Mouse (Mus musculus): ENCODE results near the gene Neurl2. TPM values are rescaled to one million over a fixed set of nuclear protein-coding genes. Genes with fewer than 3 reads are reported as not detected.

Neurl2 gene
- polyA plus RNA-seq, 1 experiment from 2014 or later, result 7.7 TPM

DNA sequence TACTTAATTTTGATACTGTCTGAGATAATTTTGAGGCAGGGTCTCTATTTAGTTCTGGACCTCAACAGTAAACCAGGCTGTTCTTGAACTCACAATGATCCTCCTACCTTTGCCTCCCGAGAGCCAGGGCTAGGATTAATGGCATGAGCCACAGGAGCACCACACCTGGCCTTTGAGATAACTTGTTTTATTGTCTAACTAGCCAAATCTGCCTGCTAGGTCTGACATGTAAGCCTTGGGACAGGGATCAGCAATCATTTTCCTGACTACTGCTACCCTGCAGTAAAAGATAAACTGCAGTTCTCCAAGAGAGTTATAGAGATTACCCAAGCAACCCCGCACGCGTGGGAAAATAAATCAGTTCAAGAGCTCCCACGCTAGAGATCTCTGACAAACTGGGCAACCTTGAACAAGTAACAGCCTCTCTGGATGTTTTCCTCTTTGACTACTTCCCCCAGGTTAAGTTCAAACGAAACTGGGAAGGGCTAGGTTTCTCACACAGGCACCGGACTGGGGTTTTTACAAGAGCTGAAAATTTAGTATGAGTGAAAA, 48.3 kb downstream of the Neurl2 start:
- DNase-seq (ENCODE audit: low spot score) (no peak), ATAC-seq (replicated peaks; ENCODE audit: low FRiP score, low TSS enrichment, low read depth) (no peak)
- H3K4me1 ChIP-seq (replicated peaks; ENCODE audit: control insufficient read depth, insufficient read depth, low read length), result peaks cover 13% of the 10 kb centered on the region
- H3K9me3 ChIP-seq (ENCODE audit: control insufficient read depth, low read length), result no peaks in the 10 kb centered on the region
- H3K4me3 ChIP-seq (ENCODE audit: low read depth, low read length), result peak overlapping the region; percentile 70
- H3K27me3 ChIP-seq (replicated peaks; ENCODE audit: control insufficient read depth, insufficient read depth, low read length), result no peaks in the 10 kb centered on the region
- WGBS, result 4% methylated on average over 7 of the region's 7 CpGs
- peaks cover 8% of the 10 kb centered on the region for H3K36me3 ChIP-seq (ENCODE audit: control insufficient read depth, insufficient read depth, low read length)
- peak overlapping the region; percentile 69 for H3K9ac ChIP-seq (ENCODE audit: low read length)
- H3K4me2 ChIP-seq (ENCODE audit: low read length), result peak overlapping the region; percentile 81
- H3K27ac ChIP-seq (ENCODE audit: low read depth), result peak overlapping the region; percentile 87

DNA sequence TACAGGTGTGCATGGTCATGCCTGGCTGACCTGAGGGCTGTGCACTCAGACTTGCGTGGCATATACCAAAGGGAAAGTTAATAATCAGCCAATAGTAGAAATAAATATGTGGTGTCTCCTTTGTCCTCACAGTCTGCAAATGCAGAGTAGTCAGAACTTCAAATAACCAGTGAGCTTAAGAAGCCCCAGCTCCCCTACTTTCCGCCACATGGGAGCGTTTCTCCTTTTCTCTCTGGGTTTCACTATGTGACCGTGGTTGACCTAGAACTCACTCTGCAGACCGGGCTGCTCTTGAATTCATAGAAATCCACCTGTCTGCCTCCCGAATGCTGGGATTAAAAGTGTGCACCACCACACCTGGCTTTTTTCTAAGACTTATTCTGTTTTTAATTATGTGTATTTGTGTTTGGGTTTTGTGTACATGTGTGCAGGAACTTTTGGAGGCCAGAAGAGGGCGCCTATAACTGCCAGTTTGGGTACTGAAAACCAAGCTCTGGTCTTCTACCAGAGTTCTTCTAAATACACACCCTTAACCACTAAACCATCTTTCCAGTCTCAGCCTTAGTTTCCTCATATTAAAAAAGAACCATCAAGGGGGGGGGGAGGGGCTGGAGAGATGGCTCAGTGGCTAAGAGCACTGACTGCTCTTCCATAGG, 49.2 kb downstream of the Neurl2 start:
- no peak overlapping the region for H3K4me2 ChIP-seq (ENCODE audit: low read length)

DNA sequence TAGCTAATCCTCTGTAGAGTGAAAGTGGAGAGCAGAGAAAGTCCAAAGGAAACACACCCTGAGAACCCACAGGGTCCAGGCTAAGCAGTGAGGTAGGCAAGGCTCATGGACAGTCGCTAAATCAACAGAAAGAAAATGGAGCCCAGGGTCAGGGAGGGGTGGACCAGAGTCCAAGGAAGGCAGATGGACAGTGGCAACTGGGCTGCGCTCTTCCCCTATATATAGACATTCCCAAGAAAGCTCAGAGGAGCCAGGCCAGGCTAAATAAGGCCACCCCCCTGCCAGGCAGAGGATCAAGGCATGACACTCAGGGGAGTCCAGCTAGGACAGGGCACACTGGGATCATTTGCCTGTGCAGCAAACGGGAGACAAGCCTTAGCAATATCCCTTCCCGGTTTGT, 51.4 kb downstream of the Neurl2 start:
- 70% methylated on average over 4 of the region's 4 CpGs for WGBS
- DNase-seq (ENCODE audit: low spot score), result no peak

More for the DNA sequence above, 49.2 kb downstream of the Neurl2 start:
- Histone ChIP-seq H3K9ac (ENCODE audit: low read length) (no peak overlapping the region), H3K4me1 (replicated peaks; ENCODE audit: control insufficient read depth, insufficient read depth, low read length) (peaks cover 13% of the 10 kb centered on the region), H3K9me3 (ENCODE audit: control insufficient read depth, low read length) (no peaks in the 10 kb centered on the region), H3K4me3 (ENCODE audit: low read depth, low read length) (no peak overlapping the region), H3K27me3 (replicated peaks; ENCODE audit: control insufficient read depth, insufficient read depth, low read length) (no peaks in the 10 kb centered on the region), H3K36me3 (ENCODE audit: control insufficient read depth, insufficient read depth, low read length) (peaks cover 3% of the 10 kb centered on the region; the same call in 1 of the 2 replicates), H3K27ac (ENCODE audit: low read depth) (no peak overlapping the region)
- WGBS, result 73% methylated on average over 7 of the region's 7 CpGs
- DNase-seq (ENCODE audit: low spot score) (no peak), ATAC-seq (replicated peaks; ENCODE audit: low FRiP score, low TSS enrichment, low read depth) (no peak)

More for the DNA sequence above, 51.4 kb downstream of the Neurl2 start:
- no peak for ATAC-seq (replicated peaks; ENCODE audit: low FRiP score, low TSS enrichment, low read depth)
- Histone ChIP-seq H3K4me2 (ENCODE audit: low read length) (no peak overlapping the region), H3K27ac (ENCODE audit: low read depth) (no peak overlapping the region), H3K36me3 (ENCODE audit: control insufficient read depth, insufficient read depth, low read length) (no peaks in the 10 kb centered on the region), H3K9ac (ENCODE audit: low read length) (no peak overlapping the region), H3K27me3 (replicated peaks; ENCODE audit: control insufficient read depth, insufficient read depth, low read length) (no peaks in the 10 kb centered on the region), H3K4me3 (ENCODE audit: low read depth, low read length) (no peak overlapping the region), H3K4me1 (replicated peaks; ENCODE audit: control insufficient read depth, insufficient read depth, low read length) (peaks cover 10% of the 10 kb centered on the region), H3K9me3 (ENCODE audit: control insufficient read depth, low read length) (no peaks in the 10 kb centered on the region)

Other genes with a start within 250 kb of the Neurl2 start
- gene Wfdc6a, start 248.0 kb downstream of the Neurl2 start, polyA plus RNA-seq (2014; fragmentation: Nextera tagmentation; extraction: Ambion mirVana), result 1.5 and 3.2 TPM in 2 replicates
- gene Eppin, start 239.9 kb downstream of the Neurl2 start, polyA plus RNA-seq (2014; fragmentation: Nextera tagmentation; extraction: Ambion mirVana), result not detected in 2 replicates
- gene Wfdc6b, start 219.9 kb downstream of the Neurl2 start, polyA plus RNA-seq (2014; fragmentation: Nextera tagmentation; extraction: Ambion mirVana), result not detected in 2 replicates
- not detected in 2 replicates for gene Wfdc8, start 219.8 kb downstream of the Neurl2 start, polyA plus RNA-seq (2014; fragmentation: Nextera tagmentation; extraction: Ambion mirVana)
- not detected in 2 replicates for gene Wfdc16, start 194.7 kb downstream of the Neurl2 start, polyA plus RNA-seq (2014; fragmentation: Nextera tagmentation; extraction: Ambion mirVana)
- gene Wfdc10, start 177.4 kb downstream of the Neurl2 start, polyA plus RNA-seq (2014; fragmentation: Nextera tagmentation; extraction: Ambion mirVana), result 1.2 TPM in 1 of 2 replicates, not detected in the other
- gene Wfdc9, start 176.9 kb downstream of the Neurl2 start, polyA plus RNA-seq (2014; fragmentation: Nextera tagmentation; extraction: Ambion mirVana), result not detected in 2 replicates
- not detected in 2 replicates for gene Wfdc11, start 159.4 kb downstream of the Neurl2 start, polyA plus RNA-seq (2014; fragmentation: Nextera tagmentation; extraction: Ambion mirVana)
- 0.28 TPM in 2 replicates for gene Wfdc13, start 148.3 kb downstream of the Neurl2 start, polyA plus RNA-seq (2014; fragmentation: Nextera tagmentation; extraction: Ambion mirVana)
- not detected in 2 replicates for gene Spint4, start 135.0 kb downstream of the Neurl2 start, polyA plus RNA-seq (2014; fragmentation: Nextera tagmentation; extraction: Ambion mirVana)
- gene Spint5, start 118.2 kb downstream of the Neurl2 start, polyA plus RNA-seq (2014; fragmentation: Nextera tagmentation; extraction: Ambion mirVana), result not detected in 2 replicates
- 2.0 and 2.6 TPM in 2 replicates for gene Wfdc3, start 87.5 kb downstream of the Neurl2 start, polyA plus RNA-seq (2014; fragmentation: Nextera tagmentation; extraction: Ambion mirVana)
- 66.4 and 67.0 TPM in 2 replicates for gene Dnttip1, start 87.5 kb downstream of the Neurl2 start, polyA plus RNA-seq (2014; fragmentation: Nextera tagmentation; extraction: Ambion mirVana)
- gene Ube2c, start 63.6 kb downstream of the Neurl2 start, polyA plus RNA-seq (2014; fragmentation: Nextera tagmentation; extraction: Ambion mirVana), result 462 and 476 TPM in 2 replicates
- 0.69 and 1.3 TPM in 2 replicates for gene Tnnc2, start 53.5 kb downstream of the Neurl2 start, polyA plus RNA-seq (2014; fragmentation: Nextera tagmentation; extraction: Ambion mirVana)
- gene Snx21, start 47.6 kb downstream of the Neurl2 start, polyA plus RNA-seq (2014; fragmentation: Nextera tagmentation; extraction: Ambion mirVana), result 20.5 and 21.3 TPM in 2 replicates
- 19.2 and 19.6 TPM in 2 replicates for gene Acot8, start 28.6 kb downstream of the Neurl2 start, polyA plus RNA-seq (2014; fragmentation: Nextera tagmentation; extraction: Ambion mirVana)
- 8.9 and 11.4 TPM in 2 replicates for gene Zswim3, start 28.4 kb downstream of the Neurl2 start, polyA plus RNA-seq (2014; fragmentation: Nextera tagmentation; extraction: Ambion mirVana)
- 16.5 and 17.4 TPM in 2 replicates for gene Zswim1, start 10.8 kb downstream of the Neurl2 start, polyA plus RNA-seq (2014; fragmentation: Nextera tagmentation; extraction: Ambion mirVana)
- gene Spata25, start 4.9 kb downstream of the Neurl2 start, polyA plus RNA-seq (2014; fragmentation: Nextera tagmentation; extraction: Ambion mirVana), result not detected in 2 replicates
- 155 and 168 TPM in 2 replicates for gene Ctsa, start 583 bp downstream of the Neurl2 start, polyA plus RNA-seq (2014; fragmentation: Nextera tagmentation; extraction: Ambion mirVana)
- gene Pltp, start 24.3 kb upstream of the Neurl2 start, polyA plus RNA-seq (2014; fragmentation: Nextera tagmentation; extraction: Ambion mirVana), result 25.7 and 28.1 TPM in 2 replicates
- gene Pcif1, start 45.8 kb upstream of the Neurl2 start, polyA plus RNA-seq (2014; fragmentation: Nextera tagmentation; extraction: Ambion mirVana), result 76.0 and 85.5 TPM in 2 replicates
- 12.7 and 14.3 TPM in 2 replicates for gene Zfp335, start 78.3 kb upstream of the Neurl2 start, polyA plus RNA-seq (2014; fragmentation: Nextera tagmentation; extraction: Ambion mirVana)
- 2.4 and 3.3 TPM in 2 replicates for gene Mmp9, start 107.3 kb upstream of the Neurl2 start, polyA plus RNA-seq (2014; fragmentation: Nextera tagmentation; extraction: Ambion mirVana)
- 1.3 and 1.5 TPM in 2 replicates for gene Slc12a5, start 127.3 kb upstream of the Neurl2 start, polyA plus RNA-seq (2014; fragmentation: Nextera tagmentation; extraction: Ambion mirVana)
- gene Ncoa5, start 201.4 kb upstream of the Neurl2 start, polyA plus RNA-seq (2014; fragmentation: Nextera tagmentation; extraction: Ambion mirVana), result 57.0 and 58.5 TPM in 2 replicates
- 12.5 and 12.8 TPM in 2 replicates for gene Cd40, start 222.2 kb upstream of the Neurl2 start, polyA plus RNA-seq (2014; fragmentation: Nextera tagmentation; extraction: Ambion mirVana)

All from intestine, embryonic 14.5 days (tissue).